Comparison of ENCODE assay signal across 16 mouse cellular contexts in genomic region chr5:91320348-91320747, GRCm38 (mm10).
"Had no signal": no experiment of that assay in that cellular context is flagged by ENCODE, and none has a peak within 500 bp of the region (broad histone marks: within the 10 kb centered on the region; RNA-seq: fewer than 3 reads in every experiment).

No protein-coding gene starts in this region.

- H3K27me3 ChIP-seq: kidney, embryonic 15.5 days; liver, embryonic 15.5 days; megakaryocyte, embryonic 14.5 days; midbrain, embryonic 15.5 days; neural tube, embryonic 13.5 days; stomach, embryonic 15.5 days had no signal

- H3K4me3 ChIP-seq: kidney, embryonic 15.5 days; left cerebral cortex, adult 2 months; limb, embryonic 10.5 days; liver, embryonic 15.5 days; megakaryocyte, embryonic 14.5 days; midbrain, embryonic 15.5 days; neural tube, embryonic 13.5 days; stomach, embryonic 15.5 days had no signal

- DNase-seq: kidney, postnatal 14 days; lung, adult 2 months; lung, postnatal 36 days; retina, postnatal 1 day; right cerebral cortex, postnatal 4 days; spleen, adult 18-20 months; thymus, postnatal 4 days had no signal

- H3K9ac ChIP-seq: kidney, embryonic 15.5 days; liver, embryonic 15.5 days; midbrain, embryonic 15.5 days; neural tube, embryonic 13.5 days; stomach, embryonic 15.5 days had no signal

- H3K36me3 ChIP-seq: kidney, embryonic 15.5 days; limb, embryonic 10.5 days; liver, embryonic 15.5 days; midbrain, embryonic 15.5 days; neural tube, embryonic 13.5 days; stomach, embryonic 15.5 days had no signal

- ATAC-seq: lung, postnatal 0 days; midbrain, embryonic 15.5 days had no signal

- H3K4me1 ChIP-seq: kidney, embryonic 15.5 days; limb, embryonic 10.5 days; liver, embryonic 15.5 days; midbrain, embryonic 15.5 days; neural tube, embryonic 13.5 days; stomach, embryonic 15.5 days had no signal

- H3K27ac ChIP-seq: kidney, embryonic 15.5 days; left cerebral cortex, adult 2 months; limb, embryonic 10.5 days; liver, embryonic 15.5 days; midbrain, embryonic 15.5 days; neural tube, embryonic 13.5 days; stomach, embryonic 15.5 days had no signal

- H3K9me3 ChIP-seq: kidney, embryonic 15.5 days; limb, embryonic 10.5 days; liver, embryonic 15.5 days; megakaryocyte, embryonic 14.5 days; midbrain, embryonic 15.5 days; neural tube, embryonic 13.5 days; stomach, embryonic 15.5 days had no signal
